Comparison of ENCODE assay signal across 8 mouse cellular contexts in genomic region chr14:58253369-58253968, GRCm38 (mm10).
DNase-seq lines count a peak whose midpoint lies in the region; ATAC-seq and TF ChIP-seq lines count a peak whose summit lies in the region.

No protein-coding gene starts in this region.

- H3K27me3 ChIP-seq in embryonic facial prominence, embryonic 12.5 days, result no peaks in the 10 kb centered on the region
- H3K27me3 ChIP-seq in intestine, embryonic 14.5 days (replicated peaks; ENCODE audit: control insufficient read depth, insufficient read depth, low read length), result no peaks in the 10 kb centered on the region
- H3K27me3 ChIP-seq in lung, embryonic 14.5 days (ENCODE audit: insufficient read depth, low read length), result no peaks in the 10 kb centered on the region

- no peaks in the 10 kb centered on the region for H3K9me3 ChIP-seq in embryonic facial prominence, embryonic 12.5 days
- H3K9me3 ChIP-seq in intestine, embryonic 14.5 days (ENCODE audit: control insufficient read depth, low read length), result no peaks in the 10 kb centered on the region
- no peaks in the 10 kb centered on the region for H3K9me3 ChIP-seq in lung, embryonic 14.5 days (ENCODE audit: low read depth, low read length)

- ATAC-seq in embryonic facial prominence, embryonic 12.5 days (ENCODE audit: insufficient number of reproducible peaks, insufficient read depth, low FRiP score, low TSS enrichment), result peak; percentile 79
- peak; percentile 74 for ATAC-seq in intestine, embryonic 14.5 days (replicated peaks; ENCODE audit: low FRiP score, low TSS enrichment, low read depth)
- peak; percentile 91 for ATAC-seq in lung, embryonic 14.5 days (ENCODE audit: insufficient read depth)

- H3K36me3 ChIP-seq in embryonic facial prominence, embryonic 12.5 days, result no peaks in the 10 kb centered on the region
- H3K36me3 ChIP-seq in intestine, embryonic 14.5 days (ENCODE audit: control insufficient read depth, insufficient read depth, low read length), result no peaks in the 10 kb centered on the region
- H3K36me3 ChIP-seq in lung, embryonic 14.5 days (ENCODE audit: insufficient read depth), result no peaks in the 10 kb centered on the region

- H3K4me1 ChIP-seq in embryonic facial prominence, embryonic 12.5 days, result peaks cover 8% of the 10 kb centered on the region; the same call in 1 of the 2 replicates
- peaks cover 8% of the 10 kb centered on the region; the same call in 1 of the 2 replicates for H3K4me1 ChIP-seq in intestine, embryonic 14.5 days (replicated peaks; ENCODE audit: control insufficient read depth, insufficient read depth, low read length)
- H3K4me1 ChIP-seq in lung, embryonic 14.5 days (ENCODE audit: insufficient read depth), result no peaks in the 10 kb centered on the region

- peak; percentile 20 for DNase-seq in embryo, embryonic 11 days
- no peak for DNase-seq in embryo, embryonic 10 days (ENCODE audit: low spot score)
- DNase-seq in B cell, adult 2 months, result peak; percentile 1 to 4
- DNase-seq in intestine, embryonic 14.5 days (ENCODE audit: low spot score), result peak; percentile 84
- DNase-seq in lung, embryonic 14.5 days, result peak; percentile 91
- no peak for DNase-seq in spleen, adult 18-20 months
- no peak for DNase-seq in right cerebral cortex, postnatal 25 days

- H3K4me2 ChIP-seq in embryonic facial prominence, embryonic 12.5 days (replicated peaks), result no peak overlapping the region
- no peak overlapping the region for H3K4me2 ChIP-seq in intestine, embryonic 14.5 days (ENCODE audit: low read length)
- no peak overlapping the region for H3K4me2 ChIP-seq in lung, embryonic 14.5 days

- WGBS in embryonic facial prominence, embryonic 12.5 days, result 44% methylated on average over 3 of the region's 3 CpGs
- WGBS in intestine, embryonic 14.5 days, result 26% methylated on average over 3 of the region's 3 CpGs
- WGBS in lung, embryonic 14.5 days, result 29% methylated on average over 3 of the region's 3 CpGs

- no peak overlapping the region for H3K9ac ChIP-seq in embryonic facial prominence, embryonic 12.5 days
- H3K9ac ChIP-seq in intestine, embryonic 14.5 days (ENCODE audit: low read length), result no peak overlapping the region
- no peak overlapping the region for H3K9ac ChIP-seq in lung, embryonic 14.5 days

- TF ChIP-seq CTCF in lung, embryonic 14.5 days (IDR thresholded peaks at IDR 0.05; ENCODE audit: low read depth), result no peak

- H3K27ac ChIP-seq in embryonic facial prominence, embryonic 12.5 days, result peak overlapping the region; percentile 37; the same call in 1 of the 2 replicates
- H3K27ac ChIP-seq in intestine, embryonic 14.5 days (ENCODE audit: low read depth), result no peak overlapping the region
- peak overlapping the region; percentile 42 for H3K27ac ChIP-seq in lung, embryonic 14.5 days (ENCODE audit: low read depth)

- H3K4me3 ChIP-seq in embryonic facial prominence, embryonic 12.5 days, result no peak overlapping the region
- H3K4me3 ChIP-seq in intestine, embryonic 14.5 days (ENCODE audit: low read depth, low read length), result no peak overlapping the region
- H3K4me3 ChIP-seq in lung, embryonic 14.5 days (ENCODE audit: low read depth, low read length), result no peak overlapping the region

Comparison
In these comparisons a context has a peak if more than half of its experiments do, and no peak if none do; other contexts are left out.
1. DNase-seq: peak in embryo, embryonic 11 days (single experiment), B cell, adult 2 months (2 of 2), intestine, embryonic 14.5 days (single experiment) and lung, embryonic 14.5 days (single experiment); none in embryo, embryonic 10 days (single experiment), spleen, adult 18-20 months (0 of 2) and right cerebral cortex, postnatal 25 days (single experiment).
2. Peak in every context shown above with its lines, with median percentiles within 50 percentile points of each other: ATAC-seq.